ENCODE assay signal across 8 mouse cellular contexts in the genomic region with DNA sequence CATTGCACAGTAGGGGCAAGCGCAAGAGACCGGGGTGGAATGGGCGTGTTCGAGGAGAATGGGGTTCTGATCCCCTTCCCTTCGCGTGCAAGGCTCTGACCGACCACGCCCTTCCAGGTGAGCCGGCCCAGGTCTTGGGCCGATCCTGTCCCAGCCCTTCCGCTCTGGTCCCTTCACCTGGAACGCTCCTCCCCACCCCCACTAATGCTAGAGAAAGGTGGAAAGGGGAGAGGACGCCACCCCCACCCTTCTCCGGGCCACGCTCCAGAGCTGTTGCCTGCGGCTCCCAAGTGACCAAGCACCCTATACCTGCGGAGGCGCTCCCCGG. TPM values are rescaled to one million over a fixed set of nuclear protein-coding genes. Genes with fewer than 3 reads are reported as not detected.
DNase-seq lines count a peak whose midpoint lies in the region; ATAC-seq lines count a peak whose summit lies in the region.

No protein-coding gene starts in this region.

- H3K9ac ChIP-seq in hindbrain, embryonic 12.5 days = peak overlapping the region; percentile 87
- peak overlapping the region; percentile 74 for H3K9ac ChIP-seq in limb, embryonic 15.5 days
- H3K9ac ChIP-seq in midbrain, embryonic 14.5 days (replicated peaks; ENCODE audit: low read length) = peak overlapping the region; percentile 74

- 2% methylated on average over 19 of the region's 19 CpGs for WGBS in hindbrain, embryonic 12.5 days
- 0% methylated on average over 19 of the region's 19 CpGs for WGBS in limb, embryonic 15.5 days
- under 1% methylated on average over 19 of the region's 19 CpGs for WGBS in midbrain, embryonic 14.5 days

- DNase-seq in cerebellum, postnatal 10 days = peak; percentile 68 to 71
- DNase-seq in cerebellum, adult 9-11 months = no peak
- peak; percentile 76 for DNase-seq in R1 (ENCODE audit: low read depth, low spot score)
- no peak for DNase-seq in midbrain, embryonic 14.5 days
- no peak for DNase-seq in layer of hippocampus, adult 11-12 months (ENCODE audit: low spot score)
- DNase-seq in gastrocnemius, postnatal 4 days (ENCODE audit: low spot score in 2 of 2) = no peak

- H3K27me3 ChIP-seq in hindbrain, embryonic 12.5 days = no peaks in the 10 kb centered on the region
- H3K27me3 ChIP-seq in limb, embryonic 15.5 days = no peaks in the 10 kb centered on the region
- no peaks in the 10 kb centered on the region for H3K27me3 ChIP-seq in midbrain, embryonic 14.5 days (ENCODE audit: control insufficient read depth, insufficient read depth, low read length)

- H3K4me2 ChIP-seq in hindbrain, embryonic 12.5 days (replicated peaks) = peak overlapping the region; percentile 96
- H3K4me2 ChIP-seq in limb, embryonic 15.5 days = peak overlapping the region; percentile 92
- H3K4me2 ChIP-seq in midbrain, embryonic 14.5 days (ENCODE audit: low read length) = peak overlapping the region; percentile 83

- no peaks in the 10 kb centered on the region for H3K9me3 ChIP-seq in hindbrain, embryonic 12.5 days (replicated peaks)
- H3K9me3 ChIP-seq in limb, embryonic 15.5 days = no peaks in the 10 kb centered on the region
- H3K9me3 ChIP-seq in midbrain, embryonic 14.5 days (ENCODE audit: control insufficient read depth, low read length) = no peaks in the 10 kb centered on the region

- H3K4me3 ChIP-seq in hindbrain, embryonic 12.5 days = peak overlapping the region; percentile 74
- H3K4me3 ChIP-seq in limb, embryonic 15.5 days = peak overlapping the region; percentile 80
- peak overlapping the region; percentile 68 for H3K4me3 ChIP-seq in midbrain, embryonic 14.5 days (replicated peaks; ENCODE audit: low read depth, low read length)

- peaks cover 14% of the 10 kb centered on the region for H3K4me1 ChIP-seq in hindbrain, embryonic 12.5 days
- peaks cover 17% of the 10 kb centered on the region for H3K4me1 ChIP-seq in limb, embryonic 15.5 days
- peaks cover 14% of the 10 kb centered on the region for H3K4me1 ChIP-seq in midbrain, embryonic 14.5 days (ENCODE audit: control insufficient read depth, insufficient read depth, low read length)

- peaks cover 36% of the 10 kb centered on the region for H3K36me3 ChIP-seq in hindbrain, embryonic 12.5 days
- peaks cover 36% of the 10 kb centered on the region for H3K36me3 ChIP-seq in limb, embryonic 15.5 days
- H3K36me3 ChIP-seq in midbrain, embryonic 14.5 days (ENCODE audit: control insufficient read depth, insufficient read depth, low read length) = peaks cover 35% of the 10 kb centered on the region

- H3K27ac ChIP-seq in hindbrain, embryonic 12.5 days = no peak overlapping the region; the same call in 1 of the 2 replicates
- peak overlapping the region; percentile 74 for H3K27ac ChIP-seq in limb, embryonic 15.5 days
- peak overlapping the region; percentile 53; the same call in 1 of the 2 replicates for H3K27ac ChIP-seq in midbrain, embryonic 14.5 days (replicated peaks; ENCODE audit: low read depth, low read length)

- ATAC-seq in hindbrain, embryonic 12.5 days (ENCODE audit: low FRiP score) = peak; percentile 85
- peak; percentile 59 for ATAC-seq in limb, embryonic 15.5 days (ENCODE audit: insufficient number of reproducible peaks, low FRiP score, low TSS enrichment, low read depth)
- ATAC-seq in midbrain, embryonic 14.5 days (ENCODE audit: low FRiP score, low TSS enrichment) = peak; percentile 78

RNA-seq across cellular contexts. Expression of a gene that starts 0.4 kb away (rescaled TPM):
- 83.6 and 85.6 TPM in 2 replicates for polyA plus RNA-seq in hindbrain, embryonic 12.5 days (2016; fragmentation: Nextera tagmentation; extraction: Ambion mirVana)
- polyA plus RNA-seq in limb, embryonic 15.5 days (2015; fragmentation: Nextera tagmentation; extraction: Ambion mirVana) = 63.2 and 69.1 TPM in 2 replicates
- polyA plus RNA-seq in midbrain, embryonic 14.5 days (2014; fragmentation: Nextera tagmentation; extraction: Ambion mirVana) = 101 and 105 TPM in 2 replicates
- 10 to 100 TPM; 18.5 to 19.5 TPM for total RNA-seq in gastrocnemius, postnatal 4 days (2021)

RNA-seq across cellular contexts. Expression of a gene that starts 10.4 kb away (rescaled TPM):
- polyA plus RNA-seq in hindbrain, embryonic 12.5 days (2016; fragmentation: Nextera tagmentation; extraction: Ambion mirVana) = 60.5 and 60.9 TPM in 2 replicates
- 44.7 and 49.5 TPM in 2 replicates for polyA plus RNA-seq in limb, embryonic 15.5 days (2015; fragmentation: Nextera tagmentation; extraction: Ambion mirVana)
- polyA plus RNA-seq in midbrain, embryonic 14.5 days (2014; fragmentation: Nextera tagmentation; extraction: Ambion mirVana) = 43.2 and 46.8 TPM in 2 replicates
- total RNA-seq in gastrocnemius, postnatal 4 days (2021) = 10 to 100 TPM; 22.6 to 25.8 TPM

RNA-seq across cellular contexts. Expression of a gene that starts 17.3 kb away (rescaled TPM):
- 114 and 117 TPM in 2 replicates for polyA plus RNA-seq in hindbrain, embryonic 12.5 days (2016; fragmentation: Nextera tagmentation; extraction: Ambion mirVana)
- 81.5 and 83.1 TPM in 2 replicates for polyA plus RNA-seq in limb, embryonic 15.5 days (2015; fragmentation: Nextera tagmentation; extraction: Ambion mirVana)
- polyA plus RNA-seq in midbrain, embryonic 14.5 days (2014; fragmentation: Nextera tagmentation; extraction: Ambion mirVana) = 92.6 and 98.9 TPM in 2 replicates
- 10 to 100 TPM; 22.2 to 22.3 TPM for total RNA-seq in gastrocnemius, postnatal 4 days (2021)

RNA-seq across cellular contexts. Expression of a gene that starts 19.3 kb away (rescaled TPM):
- 209 and 227 TPM in 2 replicates for polyA plus RNA-seq in hindbrain, embryonic 12.5 days (2016; fragmentation: Nextera tagmentation; extraction: Ambion mirVana)
- polyA plus RNA-seq in limb, embryonic 15.5 days (2015; fragmentation: Nextera tagmentation; extraction: Ambion mirVana) = 217 and 252 TPM in 2 replicates
- 185 and 220 TPM in 2 replicates for polyA plus RNA-seq in midbrain, embryonic 14.5 days (2014; fragmentation: Nextera tagmentation; extraction: Ambion mirVana)
- 100 to 1,000 TPM; 471 to 503 TPM for total RNA-seq in gastrocnemius, postnatal 4 days (2021)

RNA-seq across cellular contexts. Expression of a gene that starts 20.3 kb away (rescaled TPM):
- polyA plus RNA-seq in hindbrain, embryonic 12.5 days (2016; fragmentation: Nextera tagmentation; extraction: Ambion mirVana) = 8.5 and 10.6 TPM in 2 replicates
- 17.6 and 19.4 TPM in 2 replicates for polyA plus RNA-seq in limb, embryonic 15.5 days (2015; fragmentation: Nextera tagmentation; extraction: Ambion mirVana)
- 3.3 and 4.1 TPM in 2 replicates for polyA plus RNA-seq in midbrain, embryonic 14.5 days (2014; fragmentation: Nextera tagmentation; extraction: Ambion mirVana)
- 10 to 100 TPM; 12.1 to 12.5 TPM for total RNA-seq in gastrocnemius, postnatal 4 days (2021)

Comparison
In these comparisons a context has a peak if more than half of its experiments do, and no peak if none do; other contexts are left out.
1. DNase-seq: peak in cerebellum, postnatal 10 days (2 of 2) and R1 (single experiment); none in cerebellum, adult 9-11 months (single experiment), midbrain, embryonic 14.5 days (single experiment), layer of hippocampus, adult 11-12 months (single experiment) and gastrocnemius, postnatal 4 days (0 of 2).
2. Peak in every context shown above with its lines, with median percentiles within 50 percentile points of each other: ATAC-seq, H3K4me2 ChIP-seq, H3K4me3 ChIP-seq and H3K9ac ChIP-seq.